Mouse (Mus musculus): ENCODE data around the gene Grcc10. TPM values are rescaled to one million over a fixed set of nuclear protein-coding genes. Genes with fewer than 3 reads are reported as not detected.

Grcc10 gene
- total RNA-seq, 2 experiments from 2014 or later: 162 TPM

DNA sequence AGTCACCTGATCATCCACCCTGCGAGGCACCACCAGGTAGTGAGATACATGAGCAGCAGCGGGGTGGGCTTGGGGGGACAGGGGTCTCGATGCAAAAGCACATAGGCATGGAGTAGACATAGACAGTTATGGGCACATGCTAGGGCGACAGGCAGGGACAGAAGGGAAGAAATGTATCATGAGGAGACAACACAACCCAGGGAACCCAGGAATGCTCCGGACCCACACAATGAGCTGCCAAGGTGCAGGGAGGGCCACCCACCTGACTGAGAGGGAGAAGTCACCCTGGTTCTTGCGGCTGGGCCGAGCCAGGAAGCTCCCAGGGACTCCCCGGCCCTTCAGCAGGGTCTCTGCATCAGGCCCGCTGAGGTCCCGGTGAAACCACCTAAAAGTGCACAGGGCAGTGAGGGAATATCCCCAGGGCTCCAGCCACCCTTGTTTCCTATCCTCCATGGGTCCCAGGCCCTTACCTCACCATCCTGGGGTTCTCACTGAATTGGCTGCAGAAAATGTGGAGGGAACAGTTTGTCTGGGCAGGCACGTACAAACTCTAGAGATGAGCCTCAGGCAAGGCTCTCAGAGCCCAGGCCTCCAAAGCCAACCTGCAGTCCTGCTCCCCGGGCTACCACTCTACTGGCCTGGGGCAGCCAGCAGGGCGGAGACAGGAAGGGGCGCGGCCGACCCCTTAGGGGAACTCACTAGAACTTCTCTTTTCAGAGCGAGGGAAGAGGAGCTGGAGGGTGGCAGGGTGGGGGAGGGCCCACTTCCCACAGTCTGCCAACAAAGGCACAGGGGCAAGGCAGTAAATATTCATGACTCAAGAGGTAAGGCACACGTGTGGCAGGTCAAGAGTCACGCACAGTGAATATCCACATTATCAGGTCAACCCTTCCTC is 8.5 kb downstream of the Grcc10 start:
- DNase-seq (ENCODE audit: low spot score): no peak

DNA sequence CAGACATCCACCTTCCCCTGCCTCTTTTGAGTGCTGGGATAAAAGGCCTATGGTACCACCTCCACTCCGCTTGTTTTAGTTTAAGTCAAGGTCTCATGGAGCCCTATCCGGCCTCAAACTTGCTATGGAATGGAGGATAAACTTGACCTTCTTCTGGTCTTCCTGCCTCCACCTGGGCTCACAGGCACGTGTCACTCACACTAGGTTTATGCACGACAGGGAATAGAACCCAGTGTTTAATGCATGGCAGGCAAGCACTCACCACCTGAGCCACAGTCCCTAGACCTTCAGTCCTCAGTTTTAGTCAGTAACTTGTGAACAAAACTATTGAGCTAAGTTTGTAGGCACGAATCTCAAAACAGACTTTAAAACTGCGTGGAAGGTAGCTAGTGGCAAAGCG is 10.1 kb downstream of the Grcc10 start:
- no peak for DNase-seq (ENCODE audit: low spot score)

- DNase-seq (ENCODE audit: low spot score): no peak
Observed at GRCm38 (mm10) chr6:124729850-124730705, 11.1 kb downstream of the Grcc10 start.

GRCm38 (mm10) chr6:124728621-124729020 is 12.6 kb downstream of the Grcc10 start:
- DNase-seq (ENCODE audit: low spot score): no peak

DNA sequence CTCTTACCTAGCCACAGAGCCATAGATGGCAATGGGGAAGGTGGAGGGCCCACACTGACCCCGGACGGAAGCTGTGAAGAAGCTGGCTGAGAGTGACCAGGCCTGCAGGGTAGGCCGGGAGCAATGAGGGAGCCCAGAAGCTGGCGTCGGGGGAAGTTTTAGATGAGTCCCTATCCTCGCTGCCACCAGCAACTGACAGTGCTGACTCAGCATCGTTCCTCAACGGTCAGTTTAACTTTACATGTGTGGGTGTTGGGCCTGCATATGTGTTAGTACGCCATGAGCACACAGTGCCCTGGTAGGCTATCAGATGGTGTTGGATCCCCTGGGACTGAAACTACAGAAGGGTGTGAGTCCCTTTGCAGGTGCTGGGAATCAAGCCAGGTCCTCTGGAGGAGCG is 16.7 kb downstream of the Grcc10 start:
- no peak for DNase-seq (ENCODE audit: low spot score)

- no peak for DNase-seq (ENCODE audit: low spot score)
Observed at GRCm38 (mm10) chr6:124723541-124723940, 17.6 kb downstream of the Grcc10 start.

- DNase-seq (ENCODE audit: low spot score): no peak
Observed at GRCm38 (mm10) chr6:124722876-124723473, 18.2 kb downstream of the Grcc10 start.

DNA sequence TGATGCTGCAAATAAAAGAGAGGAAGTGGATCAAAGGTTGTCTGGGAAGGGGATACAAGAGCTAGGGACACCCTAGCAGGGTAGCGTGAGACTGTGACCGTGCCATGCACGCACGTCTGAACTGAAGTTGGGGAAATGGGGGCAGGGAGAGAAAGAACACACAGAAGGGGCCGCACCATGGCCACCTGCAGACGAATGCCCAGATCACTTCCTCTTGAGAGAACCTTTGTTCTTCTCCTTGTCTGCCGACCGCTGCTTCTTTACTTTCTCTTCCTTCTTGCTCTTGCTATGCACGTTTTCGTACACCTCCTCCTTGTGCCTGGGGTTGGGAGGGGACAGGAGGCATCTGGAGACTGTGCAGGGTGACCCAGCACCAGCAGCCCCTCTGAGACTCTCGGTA is 20.3 kb downstream of the Grcc10 start:
- DNase-seq (ENCODE audit: low spot score): no peak

- DNase-seq (ENCODE audit: low spot score): no peak
Observed at GRCm38 (mm10) chr6:124719354-124719978, 21.7 kb downstream of the Grcc10 start.

GRCm38 (mm10) chr6:124718703-124719102 is 22.5 kb downstream of the Grcc10 start:
- DNase-seq (ENCODE audit: low spot score): no peak

DNA sequence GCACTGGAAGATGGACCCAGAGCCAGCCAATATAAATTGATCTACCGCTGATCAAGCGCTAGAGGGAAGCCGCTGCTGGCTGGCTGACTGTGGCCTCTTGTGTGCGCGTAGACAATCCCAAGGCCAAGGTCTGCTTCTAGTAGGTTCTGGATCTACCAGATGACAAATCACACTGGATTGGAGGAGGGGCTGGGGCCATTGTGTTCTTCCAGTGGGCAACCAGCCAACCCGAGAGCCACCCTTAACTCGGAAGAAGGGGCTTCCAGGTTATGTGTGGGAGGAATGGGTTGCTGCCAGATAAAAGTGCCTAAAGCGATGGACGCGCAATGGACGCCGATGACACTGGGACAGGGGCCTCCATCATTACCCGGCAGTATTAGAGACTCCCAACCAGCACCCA is 23.2 kb downstream of the Grcc10 start:
- no peak for DNase-seq (ENCODE audit: low spot score)

- DNase-seq (ENCODE audit: low spot score): no peak
Observed at GRCm38 (mm10) chr6:124716864-124717490, 24.2 kb downstream of the Grcc10 start.

- DNase-seq (ENCODE audit: low spot score): no peak
Observed at GRCm38 (mm10) chr6:124712918-124713317, 28.3 kb downstream of the Grcc10 start.

- peak; percentile 98 for DNase-seq (ENCODE audit: low spot score)
Observed at GRCm38 (mm10) chr6:124711824-124712782, 29.1 kb downstream of the Grcc10 start, which contains the start of the genes Emg1 and Phb2. Gene Emg1 (minus strand): TSS chr6:124712178. Gene Phb2 (plus strand): TSS chr6:124712336.

GRCm38 (mm10) chr6:124708289-124708889 is 32.8 kb downstream of the Grcc10 start:
- no peak for DNase-seq (ENCODE audit: low spot score)

- no peak for DNase-seq (ENCODE audit: low spot score)
Observed at GRCm38 (mm10) chr6:124706061-124706627, 35.0 kb downstream of the Grcc10 start.

- DNase-seq (ENCODE audit: low spot score): no peak
Observed at GRCm38 (mm10) chr6:124704417-124704816, 36.8 kb downstream of the Grcc10 start.

DNA sequence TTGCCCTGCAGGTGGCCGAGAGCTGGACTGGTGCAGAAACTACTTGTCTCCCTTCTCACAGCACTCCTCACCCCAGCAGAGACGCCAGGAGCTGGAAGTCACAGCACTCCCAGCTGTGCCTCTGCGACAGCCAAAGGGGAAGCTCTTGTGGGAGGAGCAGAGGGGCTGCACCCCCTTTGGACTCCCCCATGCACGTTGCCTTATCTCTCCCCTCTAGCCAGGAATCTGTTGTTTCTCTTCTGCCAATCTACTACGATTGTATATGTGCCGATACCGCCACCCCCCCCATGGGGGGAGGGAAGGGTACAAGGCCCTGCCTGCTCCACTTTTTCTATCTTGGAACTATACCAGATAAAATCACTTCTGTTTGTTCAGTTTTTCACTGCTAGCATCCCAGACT is 37.4 kb downstream of the Grcc10 start:
- DNase-seq (ENCODE audit: low spot score): no peak

GRCm38 (mm10) chr6:124702784-124703103 is 38.4 kb downstream of the Grcc10 start:
- DNase-seq (ENCODE audit: low spot score): peak; percentile 66
